Mouse (Mus musculus) embryonic stem cell, embryonic (primary cell): ENCODE results near the gene Mmd2.

Experiments
- CTCF ChIA-PET, 4 experiments: fragments of 300-600 bp in 2 of 4; fragments of 350-600 bp in 2 of 4; sonication (Branson Sonifier 250); formaldehyde crosslinking; loops; one replicate each; lab custom pipeline; 2022; ENCODE audit warnings: inconsistent platforms in 2 of 4; lab: Charles Lee
- POLR2A ChIA-PET, 4 experiments: fragments of 300-600 bp in 2 of 4; fragments of 350-600 bp in 2 of 4; sonication (Branson Sonifier 250); formaldehyde crosslinking; loops; one replicate each; lab custom pipeline; 2022; ENCODE audit warnings: antibody characterized with exemption in 4 of 4, inconsistent platforms in 1 of 4; lab: Charles Lee

The Mmd2 gene

DNA sequence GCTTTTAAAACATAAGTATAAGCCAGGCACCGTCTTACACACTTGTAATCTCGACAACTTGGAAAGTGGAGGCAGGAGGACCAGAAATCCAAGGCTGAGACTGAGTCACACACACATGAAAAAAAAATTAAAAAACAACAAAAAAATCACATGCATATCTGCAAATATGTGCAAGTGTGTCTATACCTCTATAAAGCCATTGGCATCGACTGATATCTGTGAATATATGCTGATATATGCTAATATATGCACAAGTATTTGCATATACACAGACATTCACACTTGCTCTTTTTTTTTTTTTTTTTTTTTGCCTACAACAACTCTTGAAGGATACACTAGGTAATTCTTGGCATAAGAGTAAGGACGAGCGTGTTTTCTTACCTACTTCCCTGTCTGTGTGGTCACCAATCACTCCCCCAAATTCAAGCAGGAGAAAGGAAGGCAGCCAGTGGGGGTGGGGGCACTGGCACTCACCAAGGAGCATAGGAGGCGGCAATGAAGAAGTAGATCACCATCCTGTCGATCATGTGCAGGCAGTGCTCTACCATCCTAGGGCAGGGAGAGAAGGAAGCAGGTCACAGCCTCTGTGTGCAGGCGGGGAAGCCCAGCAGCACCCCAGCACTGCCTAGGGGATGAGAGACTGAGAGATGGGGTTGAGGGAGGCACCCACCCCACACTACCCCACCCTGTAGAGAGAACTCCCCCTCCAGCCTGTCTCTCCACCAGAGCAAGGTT lies 34.1 kb downstream of the Mmd2 start:
- ChIA-PET POLR2A (no interaction called here), CTCF (interaction anchor here in 2 of 4 experiments (0.6 to 1.2 kb wide), 2 partner anchors 14 to 46 kb away, joined by 6 to 7 read pairs; no protein-coding TSS in a partner anchor)

DNA sequence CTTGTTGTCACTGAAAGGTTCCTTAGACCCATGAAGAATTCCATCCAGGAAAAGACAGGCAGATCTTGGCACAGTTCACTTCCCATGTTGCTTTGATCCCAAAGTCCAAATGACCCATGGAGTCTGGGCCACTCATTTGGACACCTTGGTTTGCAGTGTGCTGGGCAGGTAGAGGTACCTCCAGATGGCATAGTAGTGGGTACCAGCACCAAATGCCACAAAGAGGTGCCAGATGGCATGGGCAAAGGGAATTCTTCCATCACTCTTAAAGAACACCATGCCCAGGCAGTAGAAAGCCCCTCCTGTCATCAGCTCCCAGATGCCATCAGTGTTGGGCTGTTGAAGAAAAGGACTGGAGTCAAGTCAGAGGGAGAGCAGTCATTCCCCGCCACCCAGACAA lies 44.0 kb downstream of the Mmd2 start:
- CTCF ChIA-PET = interaction anchor here in 2 of 4 experiments (0.6 to 0.7 kb wide), 3 partner anchors 56 to 120 kb away, joined by 3 to 5 read pairs (median 5); no protein-coding TSS in a partner anchor
- POLR2A ChIA-PET = no interaction called here

DNA sequence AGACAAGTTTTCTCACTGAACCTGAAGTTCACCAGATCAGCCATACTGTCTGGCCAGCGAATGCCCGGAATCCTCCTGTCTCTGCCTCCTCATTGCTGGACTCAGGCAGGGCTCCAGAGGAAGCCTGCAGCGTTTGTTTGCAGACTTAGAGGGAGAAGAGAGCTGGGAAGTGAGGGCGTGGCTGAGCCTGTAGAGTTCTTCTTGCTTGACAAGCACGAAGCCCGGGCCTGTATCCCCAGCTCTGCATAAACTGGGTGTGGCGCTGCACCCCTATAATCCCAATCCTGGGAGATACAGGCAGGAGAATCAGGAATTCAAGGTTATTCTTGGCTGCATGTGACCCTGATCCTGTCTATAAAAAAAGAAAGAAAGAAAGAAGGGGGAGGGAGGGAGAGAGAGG lies 48.3 kb downstream of the Mmd2 start:
- ChIA-PET POLR2A (interaction anchor here in 1 of 4 experiments (1.0 kb wide), 1 partner anchor 13 kb away, joined by 3 read pairs; no protein-coding TSS in a partner anchor), CTCF (interaction anchor here (0.5 to 1.2 kb wide), 12 partner anchors 13 to 414 kb away, joined by 3 to 9 read pairs (median 5); partner anchors contain the start of genes Fbxl18 (in 1 of the 4) and Foxk1 (in 1 of the 4))

GRCm38 (mm10) chr5:142557397-142558067 lies 51.1 kb downstream of the Mmd2 start:
- POLR2A ChIA-PET = interaction anchor here in 3 of 4 experiments (0.7 to 1.2 kb wide), 3 partner anchors 16 to 180 kb away, joined by 3 to 4 read pairs (median 3); no protein-coding TSS in a partner anchor
- CTCF ChIA-PET = interaction anchor here (0.6 to 3.4 kb wide), 12 partner anchors 24 to 1948 kb away, joined by 3 to 14 read pairs (median 5); no protein-coding TSS in a partner anchor

DNA sequence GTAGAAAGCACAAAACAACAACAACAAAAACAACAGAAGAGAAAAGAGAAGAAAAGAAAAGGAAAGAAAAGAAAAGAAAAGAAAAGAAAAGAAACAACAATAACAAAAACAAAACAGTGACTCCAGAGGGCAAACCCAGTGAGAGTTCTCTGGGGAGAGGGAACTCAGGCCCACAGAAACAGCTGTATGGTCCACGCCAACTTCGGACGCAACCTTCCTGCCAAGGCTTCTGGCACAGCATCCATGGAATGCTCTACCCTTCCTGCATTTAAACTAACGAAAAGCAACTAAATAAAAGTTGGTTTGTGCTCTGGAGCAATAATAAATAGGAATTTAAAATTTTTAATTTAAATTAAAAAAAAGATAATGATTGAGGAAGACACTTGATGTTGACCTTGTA lies 51.9 kb downstream of the Mmd2 start:
- ChIA-PET POLR2A (interaction anchor here in 2 of 4 experiments (0.7 kb wide), 2 partner anchors 15 to 181 kb away, joined by 3 read pairs; no protein-coding TSS in a partner anchor), CTCF (interaction anchor here in 3 of 4 experiments (0.9 to 3.4 kb wide), 5 partner anchors 24 to 74 kb away, joined by 3 to 14 read pairs (median 3); no protein-coding TSS in a partner anchor)

- POLR2A ChIA-PET = interaction anchor here in 1 of 4 experiments (1.0 kb wide), 1 partner anchor 10 kb away, joined by 3 read pairs; no protein-coding TSS in a partner anchor
- CTCF ChIA-PET = interaction anchor here in 2 of 4 experiments (0.6 to 3.4 kb wide), 6 partner anchors 25 to 395 kb away, joined by 3 to 11 read pairs (median 4); no protein-coding TSS in a partner anchor
These were observed 52.7 kb downstream of the Mmd2 start for GRCm38 (mm10) chr5:142555866-142556265.

DNA sequence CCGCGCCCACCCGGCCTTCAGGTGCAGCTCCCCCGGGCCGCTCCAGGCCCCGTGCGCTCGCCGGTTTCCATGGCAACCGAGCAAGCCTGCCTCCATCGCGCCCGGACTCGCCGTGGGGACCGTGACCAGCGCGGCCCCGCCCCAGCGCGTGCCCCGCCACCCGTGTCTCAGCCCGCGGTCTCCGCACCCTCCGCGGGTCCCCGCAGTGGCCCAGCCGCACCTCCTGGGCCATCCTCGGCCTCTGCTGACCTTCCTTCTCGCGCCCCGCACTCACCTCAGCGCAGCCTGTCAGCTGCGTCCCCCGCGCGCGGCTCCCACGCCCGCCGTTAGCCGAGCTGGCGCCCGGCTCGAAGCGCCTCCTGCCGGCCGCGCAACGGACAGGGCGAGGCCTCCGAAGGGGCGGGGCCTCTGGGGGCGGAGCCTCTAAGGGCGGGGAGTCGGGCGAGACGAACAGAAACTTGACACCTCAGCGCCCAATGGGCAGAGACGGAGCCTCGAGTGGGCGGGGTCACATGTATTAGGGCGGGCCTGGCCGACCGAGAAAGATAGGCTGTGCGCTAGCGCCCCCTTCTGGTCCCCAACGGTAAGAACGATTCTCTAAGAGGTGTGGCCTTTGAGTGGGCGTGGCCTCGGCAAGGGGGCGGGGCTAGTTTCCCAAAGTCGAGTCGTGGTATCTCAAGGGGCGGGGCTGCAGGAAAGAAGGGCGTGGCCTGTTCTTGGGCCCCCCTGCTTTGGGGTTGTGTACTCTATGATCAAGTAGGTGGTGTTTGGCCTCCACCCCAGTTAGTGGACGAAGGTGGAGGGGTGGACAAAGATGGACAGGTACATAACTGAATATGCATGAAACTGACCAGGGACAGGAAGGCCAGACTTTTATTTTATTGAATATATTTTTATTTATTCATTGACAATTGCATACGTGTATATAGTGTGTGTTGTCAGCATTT lies 57.6 kb downstream of the Mmd2 start, which contains the start of gene Radil:
TSS of gene Radil (minus strand) at position 393 of the 947 bp plus-strand sequence.
- CTCF ChIA-PET = interaction anchor here (0.6 to 4.1 kb wide), 52 partner anchors 12 to 344 kb away, joined by 3 to 83 read pairs (median 4); partner anchors contain the start of genes Fbxl18 (in 1 of the 4) and Papolb (in 1 of the 4)
- POLR2A ChIA-PET = interaction anchor here (0.6 to 3.2 kb wide), 28 partner anchors 11 to 428 kb away, joined by 3 to 11 read pairs (median 5); partner anchors contain the start of genes Actb (in 1 of the 4), Ap5z1 (in 1 of the 4) and Papolb (in 1 of the 4)

- CTCF ChIA-PET = interaction anchor here (0.5 to 4.1 kb wide), 58 partner anchors 12 to 345 kb away, joined by 3 to 83 read pairs (median 4); partner anchors contain the start of genes Papolb (in 2 of the 4) and Fbxl18 (in 1 of the 4)
- POLR2A ChIA-PET = interaction anchor here (0.6 to 3.2 kb wide), 35 partner anchors 10 to 986 kb away, joined by 3 to 11 read pairs (median 4); partner anchors contain the start of genes Papolb (in 2 of the 4), Actb (in 1 of the 4) and Ap5z1 (in 1 of the 4)
These were observed 58.5 kb downstream of the Mmd2 start for GRCm38 (mm10) chr5:142549961-142550705.

- CTCF ChIA-PET = interaction anchor here (0.6 to 4.1 kb wide), 23 partner anchors 9 to 305 kb away, joined by 3 to 83 read pairs (median 5); partner anchors contain the start of gene Papolb (in 1 of the 4)
- POLR2A ChIA-PET = interaction anchor here in 3 of 4 experiments (0.6 to 3.2 kb wide), 24 partner anchors 9 to 986 kb away, joined by 3 to 11 read pairs (median 4); partner anchors contain the start of genes Papolb (in 2 of the 3), Actb (in 1 of the 3) and Ap5z1 (in 1 of the 3)
These were observed 59.2 kb downstream of the Mmd2 start for GRCm38 (mm10) chr5:142549441-142549840.

DNA sequence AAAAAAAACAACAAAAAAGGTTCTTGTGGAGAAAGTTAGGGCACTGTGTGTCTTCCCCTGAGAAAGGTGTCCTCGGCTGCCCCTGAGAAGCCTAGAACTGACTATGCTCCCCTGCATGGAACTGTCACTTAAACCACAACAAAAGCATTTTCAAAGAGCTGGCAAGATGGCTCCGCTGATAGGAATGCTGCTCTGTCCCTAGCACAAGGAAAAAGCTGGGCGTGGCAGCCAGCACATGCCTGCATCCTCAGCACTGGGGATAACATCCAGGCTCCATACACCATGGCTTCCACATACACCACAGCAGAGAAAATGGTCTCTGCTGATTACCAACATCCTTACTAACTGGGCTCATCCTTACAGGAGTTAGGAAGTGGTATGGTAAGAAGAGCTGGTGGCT lies 61.5 kb downstream of the Mmd2 start:
- ChIA-PET POLR2A (interaction anchor here (0.5 to 3.1 kb wide), 32 partner anchors 8 to 359 kb away, joined by 3 to 21 read pairs (median 4); partner anchors contain the start of genes Papolb (in 2 of the 4) and Ap5z1 (in 1 of the 4)), CTCF (interaction anchor here in 3 of 4 experiments (0.6 to 1.9 kb wide), 14 partner anchors 10 to 181 kb away, joined by 3 to 11 read pairs (median 5); partner anchors contain the start of gene Papolb (in 1 of the 3))

DNA sequence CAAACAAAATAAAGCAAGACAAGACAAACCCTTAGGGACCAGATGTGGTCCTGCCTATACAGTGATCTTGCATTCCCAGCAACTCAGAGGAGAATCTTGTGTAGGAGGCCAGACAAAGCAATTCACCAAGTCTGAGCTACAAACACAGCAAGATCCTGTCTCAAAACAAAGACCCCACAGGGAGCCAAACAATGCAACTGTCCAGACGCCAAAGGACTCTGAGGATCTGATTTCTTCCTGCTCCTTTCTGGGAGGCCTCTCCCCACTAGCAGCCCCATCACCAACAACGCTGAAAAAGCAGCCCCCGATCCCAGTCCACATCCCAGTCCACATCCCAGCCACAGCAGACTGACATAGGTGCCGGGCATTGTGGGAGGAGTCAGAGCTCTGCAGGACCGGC lies 62.3 kb downstream of the Mmd2 start:
- CTCF ChIA-PET = interaction anchor here (0.6 to 2.2 kb wide), 17 partner anchors 10 to 1689 kb away, joined by 3 to 11 read pairs (median 5); partner anchors contain the start of gene Papolb (in 1 of the 4)
- POLR2A ChIA-PET = interaction anchor here (0.6 to 3.1 kb wide), 39 partner anchors 8 to 359 kb away, joined by 3 to 21 read pairs (median 4); partner anchors contain the start of genes Papolb (in 3 of the 4) and Ap5z1 (in 1 of the 4)

DNA sequence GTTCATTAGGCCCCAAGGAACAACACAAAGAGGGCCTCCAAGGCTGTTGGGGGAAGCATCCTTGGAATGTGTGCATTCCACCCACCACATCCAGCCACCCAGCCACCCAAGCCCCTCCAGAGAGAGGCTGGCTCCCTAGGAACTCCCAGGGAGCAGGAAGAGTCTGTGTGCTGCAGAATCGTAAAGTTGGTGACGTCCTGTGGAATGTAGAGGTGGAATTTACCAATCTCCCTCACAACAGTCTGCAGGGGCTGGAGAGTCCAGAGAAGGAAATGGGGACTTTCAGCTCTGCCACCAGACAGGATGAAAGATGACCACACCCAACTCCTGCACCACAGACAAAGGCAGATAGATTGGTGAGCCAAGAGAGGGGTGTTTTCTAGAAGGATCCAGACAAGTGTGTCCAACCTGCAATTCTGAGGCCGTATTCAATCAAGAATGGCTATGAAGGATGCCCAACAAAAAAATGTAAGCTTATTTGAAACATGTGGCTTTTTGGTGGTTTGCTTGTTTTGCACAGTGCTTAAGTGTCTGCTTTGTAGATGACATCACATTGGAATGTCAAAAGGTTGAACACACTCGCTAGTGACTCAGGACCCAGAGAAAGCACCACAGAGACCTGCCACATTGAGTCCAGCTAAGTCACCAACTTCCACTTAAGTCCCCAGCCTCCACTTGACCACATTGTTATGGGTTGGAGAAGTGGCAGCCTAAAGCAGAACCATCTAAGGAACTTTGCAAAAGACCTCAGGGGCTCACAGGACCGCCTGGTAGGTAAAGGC lies 63.4 kb downstream of the Mmd2 start:
- ChIA-PET CTCF (interaction anchor here (0.6 to 2.9 kb wide), 9 partner anchors 8 to 309 kb away, joined by 3 to 19 read pairs (median 4); no protein-coding TSS in a partner anchor), POLR2A (interaction anchor here (0.6 to 3.1 kb wide), 27 partner anchors 7 to 334 kb away, joined by 3 to 21 read pairs (median 4); partner anchors contain the start of genes Papolb (in 3 of the 4) and Tnrc18 (in 1 of the 4))

- CTCF ChIA-PET = interaction anchor here in 2 of 4 experiments (0.6 to 2.6 kb wide), 6 partner anchors 9 to 578 kb away, joined by 3 to 20 read pairs (median 6); no protein-coding TSS in a partner anchor
- POLR2A ChIA-PET = interaction anchor here in 3 of 4 experiments (0.8 to 2.8 kb wide), 10 partner anchors 8 to 74 kb away, joined by 3 to 11 read pairs (median 5); partner anchors contain the start of genes Ap5z1 (in 1 of the 3) and Papolb (in 1 of the 3)
These were observed 71.3 kb downstream of the Mmd2 start for GRCm38 (mm10) chr5:142537286-142537685.

DNA sequence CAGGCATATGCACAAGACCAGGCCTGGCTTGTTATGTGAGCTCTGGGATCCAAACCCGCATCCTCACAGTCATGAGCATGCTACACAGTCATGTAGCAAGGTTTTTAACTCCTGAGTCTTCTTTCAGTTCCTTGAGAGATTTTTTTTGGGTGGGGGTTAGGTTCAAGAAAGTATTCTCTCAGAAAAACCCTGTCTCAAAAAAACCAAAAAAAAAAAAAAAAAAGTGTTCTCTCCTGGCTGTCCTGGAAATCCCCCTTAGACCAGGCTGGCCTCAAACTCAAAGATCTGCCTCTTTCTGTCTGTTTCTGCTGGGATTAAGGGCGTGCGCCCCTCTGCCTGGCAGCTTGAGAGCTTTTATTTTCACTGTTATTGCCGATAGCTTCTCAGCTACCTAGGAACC lies 73.2 kb downstream of the Mmd2 start:
- ChIA-PET CTCF (interaction anchor here in 3 of 4 experiments (0.8 to 2.6 kb wide), 6 partner anchors 11 to 85 kb away, joined by 3 to 10 read pairs (median 3); partner anchors contain the start of gene Radil (in 1 of the 3)), POLR2A (interaction anchor here in 2 of 4 experiments (0.6 to 3.2 kb wide), 4 partner anchors 11 to 624 kb away, joined by 3 to 13 read pairs (median 4); no protein-coding TSS in a partner anchor)
